9 mouse cellular contexts compared by ENCODE assay signal in genomic region chr4:135358736-135359135, GRCm38 (mm10). TPM values are rescaled to one million over a fixed set of nuclear protein-coding genes. Genes with fewer than 3 reads are reported as not detected.
DNase-seq lines count a peak whose midpoint lies in the region.
"Had no signal": no experiment of that assay in that cellular context is flagged by ENCODE, and none has a peak within 500 bp of the region (broad histone marks: within the 10 kb centered on the region; RNA-seq: fewer than 3 reads in every experiment).

No protein-coding gene starts in this region.

- H3K27ac ChIP-seq in embryonic facial prominence, embryonic 10.5 days (replicated peaks) = no peak overlapping the region

- no peak overlapping the region for H3K4me3 ChIP-seq in embryonic facial prominence, embryonic 10.5 days
- H3K4me3 ChIP-seq: myocyte had no signal

- H3K27me3 ChIP-seq in embryonic facial prominence, embryonic 10.5 days (replicated peaks; ENCODE audit: low read depth, poor library complexity, severe bottlenecking) = no peaks in the 10 kb centered on the region
- no peaks in the 10 kb centered on the region for H3K27me3 ChIP-seq in splenic B cell, adult 2 months (ENCODE audit: control insufficient read depth, insufficient read depth, low read length, poor library complexity, severe bottlenecking)

- intact Hi-C loops in left cerebral cortex, postnatal 25 days (cut with DNase I) = loop anchor here (1.0 kb wide), 1 partner anchor 53 kb away; no protein-coding TSS in a partner anchor

- H3K36me3 ChIP-seq in embryonic facial prominence, embryonic 10.5 days (replicated peaks) = no peaks in the 10 kb centered on the region
- H3K36me3 ChIP-seq in splenic B cell, adult 2 months (ENCODE audit: control insufficient read depth, insufficient read depth, low read length, poor library complexity, severe bottlenecking) = no peaks in the 10 kb centered on the region

- DNase-seq in cerebellum, adult 8-10 months = peak; percentile 34
- no peak for DNase-seq in cerebellum, adult 11 months
- peak; percentile 15 to 23 for DNase-seq in left cerebral cortex, postnatal 25 days (ENCODE audit: low spot score in 2 of 2)
- DNase-seq in left cerebral cortex, adult 9 months (ENCODE audit: low spot score in 2 of 2) = no peak
- DNase-seq in Muller cell, postnatal 12 days (ENCODE audit: inconsistent ontology term) = peak; percentile 52
- DNase-seq in embryonic facial prominence, embryonic 10.5 days (ENCODE audit: low spot score) = peak; percentile 39
- DNase-seq in splenic B cell, adult 2 months (ENCODE audit: low read depth, low spot score) = peak; percentile 88
- no peak for DNase-seq in spleen, postnatal 14 days (ENCODE audit: low spot score in 2 of 2)

- H3K9me3 ChIP-seq in embryonic facial prominence, embryonic 10.5 days = no peaks in the 10 kb centered on the region

- whole genome bisulfite sequencing in embryonic facial prominence, embryonic 10.5 days = 6% methylated on average over 6 of the region's 6 CpGs

- H3K4me1 ChIP-seq in embryonic facial prominence, embryonic 10.5 days = peaks cover 11% of the 10 kb centered on the region

RNA-seq across cellular contexts. Expression of gene Srrm1, which starts 5.6 kb away (rescaled TPM):
- total RNA-seq in left cerebral cortex, postnatal 25 days (2021) = 100 to 1,000 TPM; 122 to 124 TPM
- polyA plus RNA-seq in embryonic facial prominence, embryonic 10.5 days (2016; fragmentation: Nextera tagmentation; extraction: Ambion mirVana) = 240 and 247 TPM in 2 replicates

RNA-seq across cellular contexts. Expression of gene Ncmap, which starts 39.3 kb away (rescaled TPM):
- 1 to 10 TPM in 1 of 2 experiments, under 1 TPM in 1; 0.46 to 1.2 TPM for total RNA-seq in left cerebral cortex, postnatal 25 days (2021)
- 0.83 and 0.88 TPM in 2 replicates for polyA plus RNA-seq in embryonic facial prominence, embryonic 10.5 days (2016; fragmentation: Nextera tagmentation; extraction: Ambion mirVana)

Comparison
In these comparisons a context has a peak if more than half of its experiments do, and no peak if none do; other contexts are left out.
1. DNase-seq: peak in cerebellum, adult 8-10 months (single experiment), left cerebral cortex, postnatal 25 days (2 of 2), Muller cell, postnatal 12 days (single experiment), embryonic facial prominence, embryonic 10.5 days (single experiment) and splenic B cell, adult 2 months (single experiment); none in cerebellum, adult 11 months (single experiment), left cerebral cortex, adult 9 months (0 of 2) and spleen, postnatal 14 days (0 of 2).